Mouse (Mus musculus) heart, adult 18-20 months (tissue): ENCODE measurements at regions not wholly inside any gene's neighbourhood (a gene's known extent, or its start where the extent isn't known, plus 50 kb on each side); places are given as distances from the start of the nearest gene placed in this dataset.

Source experiments
- DNase-seq, 2 experiments: peaks; one replicate each; pipeline ENCODE4 v3.0.0; 2021 to 2022; ENCODE audit warnings: mixed read lengths in 1 of 2

- DNase-seq = no peak
These were observed 285.6 kb downstream of the 1810013L24Rik start for GRCm38 (mm10) chr16:9115548-9115947.

GRCm38 (mm10) chr16:9121581-9121980 lies 291.7 kb downstream of the 1810013L24Rik start:
- no peak for DNase-seq

GRCm38 (mm10) chr16:9132113-9132512 lies 302.2 kb downstream of the 1810013L24Rik start:
- DNase-seq = no peak

- DNase-seq = no peak
These were observed 302.9 kb downstream of the 1810013L24Rik start for GRCm38 (mm10) chr16:9132778-9133177.

- DNase-seq = no peak
These were observed 305.5 kb downstream of the 1810013L24Rik start for GRCm38 (mm10) chr16:9135377-9135776.

- DNase-seq = no peak
These were observed 308.8 kb downstream of the 1810013L24Rik start for GRCm38 (mm10) chr16:9138552-9139224.

- no peak for DNase-seq
These were observed 309.5 kb downstream of the 1810013L24Rik start for GRCm38 (mm10) chr16:9139405-9139804.

GRCm38 (mm10) chr16:9149209-9150135 lies 319.6 kb downstream of the 1810013L24Rik start:
- no peak for DNase-seq

GRCm38 (mm10) chr16:9151936-9152335 lies 322.0 kb downstream of the 1810013L24Rik start:
- no peak for DNase-seq

GRCm38 (mm10) chr16:9153501-9153900 lies 323.6 kb downstream of the 1810013L24Rik start:
- no peak for DNase-seq

- peak in 1 of 2 experiments; percentile 29 for DNase-seq
These were observed 335.9 kb downstream of the 1810013L24Rik start for GRCm38 (mm10) chr16:9165763-9166310.

GRCm38 (mm10) chr16:9176402-9176801 lies 346.5 kb downstream of the 1810013L24Rik start:
- no peak for DNase-seq

- no peak for DNase-seq
These were observed 365.9 kb downstream of the 1810013L24Rik start for GRCm38 (mm10) chr16:9195821-9196220.

GRCm38 (mm10) chr16:9198903-9199532 lies 369.1 kb downstream of the 1810013L24Rik start:
- no peak for DNase-seq

- DNase-seq = no peak
These were observed 378.7 kb downstream of the 1810013L24Rik start for GRCm38 (mm10) chr16:9208602-9209001.

GRCm38 (mm10) chr16:9211485-9211884 lies 381.6 kb downstream of the 1810013L24Rik start:
- DNase-seq = no peak

GRCm38 (mm10) chr16:9215131-9215530 lies 385.2 kb downstream of the 1810013L24Rik start:
- DNase-seq = no peak

GRCm38 (mm10) chr16:9217361-9217760 lies 387.5 kb downstream of the 1810013L24Rik start:
- no peak for DNase-seq

- no peak for DNase-seq
These were observed 400.3 kb downstream of the 1810013L24Rik start for GRCm38 (mm10) chr16:9230178-9230577.

- DNase-seq = no peak
These were observed 412.2 kb downstream of the 1810013L24Rik start for GRCm38 (mm10) chr16:9242099-9242498.

- no peak for DNase-seq
These were observed 417.3 kb downstream of the 1810013L24Rik start for GRCm38 (mm10) chr16:9247198-9247597.

GRCm38 (mm10) chr16:9253054-9253453 lies 423.2 kb downstream of the 1810013L24Rik start:
- DNase-seq = no peak
